Mouse (Mus musculus) forebrain, embryonic 11.5 days (tissue): ENCODE measurements at regions not wholly inside any gene's neighbourhood (a gene's known extent, or its start where the extent isn't known, plus 50 kb on each side); places are given as distances from the start of the nearest gene placed in this dataset.

Source experiments
- ATAC-seq: fragments of 200-750 bp; cut with Nextera tagmentation; replicated peaks from 2 replicates; pipeline ENCODE4 v1.8.0; 2017; ENCODE audit warnings: moderate TSS enrichment; ENCODE audit not compliant: low FRiP score
- DNase-seq: peaks from one replicate; pipeline ENCODE4 v3.0.0-alpha.2; 2017; ENCODE audit warnings: low spot score
- H3K27ac ChIP-seq: fragments of 300-500 bp; sonication (generic); 2 replicates; pipeline ENCODE4 v1.5.1; 2014; ENCODE audit warnings: low read depth, low read length
- H3K27me3 ChIP-seq: fragments of 300-500 bp; sonication (generic); 2 replicates; pipeline ENCODE4 v1.6.1; 2014; ENCODE audit warnings: mild to moderate bottlenecking, low read length, mixed read lengths; ENCODE audit not compliant: control insufficient read depth, insufficient read depth
- H3K36me3 ChIP-seq: fragments of 300-500 bp; sonication (generic); 2 replicates; pipeline ENCODE4 v1.6.1; 2014; ENCODE audit warnings: mild to moderate bottlenecking, low read length, moderate library complexity, mixed read lengths; ENCODE audit not compliant: control insufficient read depth, insufficient read depth
- H3K4me1 ChIP-seq: fragments of 300-500 bp; sonication (generic); replicated peaks from 2 replicates; pipeline ENCODE4 v1.6.1; 2014; ENCODE audit warnings: low read length, mixed read lengths; ENCODE audit not compliant: control insufficient read depth, insufficient read depth
- H3K4me2 ChIP-seq: fragments of 300-500 bp; sonication (generic); 2 replicates; pipeline ENCODE4 v1.6.1; 2014; ENCODE audit warnings: low read depth, mild to moderate bottlenecking, low read length, moderate library complexity, mixed read lengths; ENCODE audit not compliant: severe bottlenecking
- H3K4me3 ChIP-seq: fragments of 300-500 bp; sonication (generic); 2 replicates; pipeline ENCODE4 v1.5.1; 2014; ENCODE audit warnings: low read depth, low read length
- H3K9ac ChIP-seq: fragments of 300-500 bp; sonication (generic); 2 replicates; pipeline ENCODE4 v1.6.1; 2014; ENCODE audit warnings: low read length
- H3K9me3 ChIP-seq: fragments of 300-500 bp; sonication (generic); 2 replicates; pipeline ENCODE4 v1.6.1; 2016; ENCODE audit warnings: low read length, mixed read lengths; ENCODE audit not compliant: control insufficient read depth
- WGBS: fragments of 180-500 bp; shearing (Covaris S2); extraction: QIAGEN DNeasy Blood & Tissue Kit; methylation state at CpG from one replicate; pipeline ENCODE4 v1.1.7; 2014; 5-methylcytosine and 5-hydroxymethylcytosine counted together

DNA sequence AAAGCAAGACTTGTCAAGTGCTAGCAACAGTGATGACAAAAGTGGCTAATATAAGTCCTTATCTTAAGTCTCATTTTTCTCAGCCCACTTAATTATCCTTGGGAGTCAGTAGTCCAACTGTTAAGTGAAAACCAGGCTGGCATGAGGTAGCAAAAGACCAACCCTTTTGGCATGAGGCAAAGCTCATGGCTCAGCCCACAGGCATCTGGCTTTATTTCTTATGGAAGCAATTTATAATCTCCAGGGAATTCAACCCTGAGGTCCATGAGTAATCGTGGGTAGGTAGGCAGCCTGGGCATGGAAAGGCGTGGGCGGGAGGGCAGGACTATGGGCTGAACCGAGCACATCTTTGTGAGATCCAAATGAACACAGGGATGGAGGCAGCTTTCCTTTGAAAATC is 950.4 kb downstream of the Ttll7 start:
- H3K36me3 ChIP-seq: no peaks in the 10 kb centered on the region
- H3K4me3 ChIP-seq: no peak overlapping the region
- ATAC-seq: no peak
- no peak overlapping the region for H3K4me2 ChIP-seq
- H3K9ac ChIP-seq: no peak overlapping the region
- no peaks in the 10 kb centered on the region for H3K4me1 ChIP-seq
- no peaks in the 10 kb centered on the region for H3K9me3 ChIP-seq
- WGBS: 76% methylated on average over 4 of the region's 4 CpGs
- no peak overlapping the region for H3K27ac ChIP-seq
- no peak for DNase-seq
- H3K27me3 ChIP-seq: no peaks in the 10 kb centered on the region

DNA sequence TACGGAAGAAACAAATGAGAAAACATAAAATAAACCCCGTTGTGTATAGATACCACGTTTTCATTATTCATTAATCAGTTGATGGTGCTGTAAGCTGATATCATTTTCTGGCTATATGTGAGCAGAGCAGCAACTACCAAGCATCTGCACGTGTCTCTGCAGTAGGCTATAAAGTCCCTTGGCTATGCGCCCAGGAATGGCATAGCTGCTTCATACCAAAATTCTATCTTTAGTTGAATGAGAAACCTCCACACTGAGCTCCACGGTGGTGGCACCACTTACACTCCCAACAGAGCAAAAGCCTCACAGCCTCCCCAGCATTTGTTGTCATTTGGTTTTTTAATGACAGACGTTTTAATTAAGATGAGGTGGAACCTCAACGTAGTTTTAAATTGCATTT is 944.4 kb downstream of the Ttll7 start:
- Histone ChIP-seq H3K4me2 (no peak overlapping the region), H3K36me3 (no peaks in the 10 kb centered on the region), H3K4me3 (no peak overlapping the region), H3K27ac (no peak overlapping the region), H3K27me3 (no peaks in the 10 kb centered on the region), H3K4me1 (no peaks in the 10 kb centered on the region), H3K9me3 (no peaks in the 10 kb centered on the region), H3K9ac (no peak overlapping the region)
- WGBS: 89% methylated on average over 8 of the region's 8 CpGs
- ATAC-seq (no peak), DNase-seq (no peak)

DNA sequence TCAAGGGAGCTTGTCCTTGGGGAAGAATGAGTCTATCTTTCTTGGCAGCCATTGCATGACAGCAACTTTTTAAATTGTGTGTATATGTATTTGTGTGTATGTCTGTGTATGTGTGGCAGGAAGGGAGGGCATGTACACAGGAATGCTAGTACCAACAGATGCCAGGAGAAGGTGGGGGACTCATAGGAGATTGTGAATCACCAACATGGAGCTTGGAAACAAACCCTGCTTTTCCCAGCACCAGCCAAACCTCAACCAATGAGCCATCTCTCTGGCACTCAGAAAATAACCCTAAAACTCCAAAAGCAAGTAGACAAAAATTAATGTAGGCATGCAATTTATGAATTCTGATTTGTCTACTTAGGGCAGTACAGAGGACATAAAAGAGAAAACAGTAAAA is 942.9 kb downstream of the Ttll7 start:
- H3K9ac ChIP-seq: no peak overlapping the region
- no peak overlapping the region for H3K4me2 ChIP-seq
- no peak for DNase-seq
- no peak overlapping the region for H3K4me3 ChIP-seq
- H3K9me3 ChIP-seq: no peaks in the 10 kb centered on the region
- H3K27me3 ChIP-seq: no peaks in the 10 kb centered on the region
- no peaks in the 10 kb centered on the region for H3K4me1 ChIP-seq
- ATAC-seq: no peak
- H3K27ac ChIP-seq: no peak overlapping the region
- H3K36me3 ChIP-seq: no peaks in the 10 kb centered on the region

DNA sequence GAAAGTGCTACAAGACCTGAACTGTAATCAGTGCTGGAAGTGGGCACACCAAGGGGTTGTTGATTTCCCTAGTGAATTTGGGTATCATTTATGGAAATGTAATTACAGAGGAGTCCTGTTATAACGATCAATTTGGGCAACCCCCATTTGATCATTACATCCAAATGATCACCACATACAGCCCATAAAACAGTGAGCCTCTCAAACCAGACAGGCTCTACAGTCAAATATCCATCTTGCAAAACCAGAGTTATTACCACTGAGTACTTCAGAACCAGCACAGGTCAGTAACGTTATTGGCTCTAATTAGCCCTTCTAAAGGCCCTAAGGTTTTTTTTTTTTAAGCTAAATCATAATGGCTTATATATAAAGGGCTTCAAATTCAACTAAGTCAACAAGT is 934.4 kb downstream of the Ttll7 start:
- no peaks in the 10 kb centered on the region for H3K4me1 ChIP-seq
- H3K27ac ChIP-seq: no peak overlapping the region
- ATAC-seq: no peak
- WGBS: 71% methylated on average over 2 of the region's 2 CpGs
- DNase-seq: no peak
- H3K36me3 ChIP-seq: no peaks in the 10 kb centered on the region
- no peak overlapping the region for H3K9ac ChIP-seq
- no peaks in the 10 kb centered on the region for H3K27me3 ChIP-seq
- H3K9me3 ChIP-seq: no peaks in the 10 kb centered on the region
- no peak overlapping the region for H3K4me3 ChIP-seq
- no peak overlapping the region for H3K4me2 ChIP-seq

DNA sequence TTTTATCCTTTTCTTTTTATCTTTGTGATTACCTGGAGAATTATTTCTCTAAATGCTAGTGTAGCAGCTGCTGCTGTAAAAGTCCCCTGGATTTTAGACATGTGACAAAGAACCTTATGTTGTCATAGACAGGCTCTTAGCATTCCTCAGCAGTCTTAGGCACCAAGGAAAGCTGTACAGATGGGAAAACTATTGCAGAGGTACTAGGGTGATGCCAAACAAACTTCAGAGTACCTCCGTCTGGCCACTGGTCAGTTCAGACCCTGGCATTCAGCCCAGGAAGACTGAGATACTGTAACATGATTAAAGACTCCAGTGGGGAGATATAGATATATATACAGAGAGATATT is 898.6 kb downstream of the Ttll7 start:
- Histone ChIP-seq H3K4me3 (no peak overlapping the region), H3K36me3 (no peaks in the 10 kb centered on the region), H3K9ac (no peak overlapping the region), H3K27ac (no peak overlapping the region), H3K4me1 (no peaks in the 10 kb centered on the region), H3K27me3 (no peaks in the 10 kb centered on the region), H3K4me2 (no peak overlapping the region; the same call in 1 of the 2 replicates), H3K9me3 (no peaks in the 10 kb centered on the region)
- no peak for DNase-seq
- 62% methylated on average over 1 of the region's 1 CpGs for WGBS
- 0 out of 2 replicates have a peak, but pooled peaks have one; percentile 18 for ATAC-seq

DNA sequence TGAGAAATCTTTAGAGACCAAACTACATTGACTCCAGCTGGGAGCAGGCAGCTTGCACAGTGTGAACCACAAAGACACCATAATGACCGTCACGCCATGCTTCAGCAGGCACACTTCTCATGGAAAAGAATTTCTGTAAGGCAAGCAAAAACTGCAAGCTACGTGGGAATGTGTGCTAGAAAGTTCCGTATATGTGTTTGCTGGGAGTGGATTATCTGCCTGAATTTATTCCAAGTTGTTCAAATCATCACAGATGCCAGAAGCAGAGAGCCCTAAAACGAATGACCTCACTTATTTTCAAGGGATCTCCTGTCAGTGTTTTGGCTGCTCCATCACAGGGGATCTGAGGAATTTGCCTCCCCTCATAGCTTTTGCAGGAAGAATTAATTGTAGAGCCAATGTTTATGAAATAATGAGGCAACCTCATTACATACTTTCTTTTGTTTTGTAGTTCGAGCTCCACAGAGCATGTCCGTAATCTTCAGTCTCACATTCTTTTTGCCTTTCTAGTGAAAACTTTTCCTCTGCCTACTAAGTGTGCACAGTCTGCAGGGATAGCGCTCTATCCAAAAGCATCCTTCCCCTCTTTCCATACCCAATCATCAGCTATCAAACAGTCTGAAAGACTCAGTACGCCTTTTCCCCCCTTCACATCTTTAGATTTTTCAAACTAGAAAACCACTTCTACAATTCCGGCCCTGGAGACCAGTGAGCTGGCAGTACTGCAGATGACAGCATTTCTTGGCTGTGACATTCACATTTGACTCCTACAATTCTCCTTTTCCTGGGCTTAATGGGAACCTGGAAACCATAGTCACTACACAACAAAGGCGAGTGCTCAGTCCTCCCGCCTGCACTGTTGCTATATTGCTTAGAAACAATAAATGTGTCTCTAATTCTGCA is 898.0 kb downstream of the Ttll7 start:
- DNase-seq (peak; percentile 53), ATAC-seq (peak; percentile 70)
- 32% methylated on average over 12 of the region's 12 CpGs for WGBS
- Histone ChIP-seq H3K9ac (no peak overlapping the region), H3K9me3 (no peaks in the 10 kb centered on the region), H3K36me3 (no peaks in the 10 kb centered on the region), H3K27me3 (no peaks in the 10 kb centered on the region), H3K4me2 (peak overlapping the region; percentile 27; the same call in 1 of the 2 replicates), H3K4me3 (no peak overlapping the region), H3K4me1 (no peaks in the 10 kb centered on the region), H3K27ac (peak overlapping the region; percentile 15; the same call in 1 of the 2 replicates)

DNA sequence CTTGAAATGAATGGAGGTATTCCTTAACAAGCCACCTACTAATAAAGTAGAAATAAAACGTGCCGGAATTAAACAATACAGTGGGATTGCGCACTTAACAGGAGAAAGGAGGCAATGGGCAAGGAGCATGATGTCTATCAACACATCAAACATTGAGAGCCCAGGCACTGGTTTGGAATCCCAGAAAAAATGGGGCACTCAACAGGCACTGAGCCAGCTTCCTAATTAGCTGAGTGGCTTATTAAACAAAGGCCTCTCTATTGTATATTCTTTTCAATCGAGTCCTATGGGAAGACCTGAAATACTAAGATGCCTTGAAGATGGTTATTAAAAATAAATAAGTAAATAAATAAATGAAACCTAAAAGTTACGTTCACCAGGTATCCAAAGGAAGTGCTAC is 897.3 kb downstream of the Ttll7 start:
- peak; percentile 63 for ATAC-seq
- WGBS: 44% methylated on average over 5 of the region's 5 CpGs
- no peak overlapping the region for H3K27ac ChIP-seq

DNA sequence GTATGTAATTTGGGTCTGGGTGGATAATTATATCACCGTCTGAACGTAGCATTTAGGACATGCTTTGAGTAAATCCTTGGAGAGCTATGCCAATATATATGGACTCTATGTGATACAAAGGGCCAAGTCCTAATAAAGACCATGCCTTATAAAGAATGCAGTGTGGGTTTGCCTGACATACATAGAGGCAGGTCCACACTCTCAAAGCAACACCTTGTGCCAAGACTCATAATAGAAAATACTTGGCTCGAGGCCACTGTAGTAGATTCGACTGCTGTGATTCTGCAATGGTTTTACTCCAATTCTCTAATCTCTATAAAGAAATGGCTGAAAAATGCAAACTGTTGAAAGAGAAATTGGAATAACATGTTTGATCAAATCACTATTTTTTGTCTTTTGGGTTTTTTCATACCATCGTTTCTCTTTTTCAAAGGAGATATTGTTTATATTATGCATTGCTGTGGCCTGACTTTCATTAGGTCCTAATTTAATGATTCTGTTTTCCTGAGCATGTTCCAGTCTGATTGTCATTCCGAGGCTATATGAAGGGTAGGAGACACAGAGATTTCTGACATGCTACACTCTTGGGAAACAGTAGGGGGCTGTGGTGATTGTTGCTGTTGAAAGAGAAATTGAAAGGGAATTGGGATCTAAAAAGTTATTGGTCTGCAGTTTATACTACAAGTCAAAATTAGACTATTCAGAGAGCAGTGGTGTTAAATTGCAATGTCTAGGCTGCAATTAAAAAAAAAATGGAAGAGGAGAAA is 884.7 kb downstream of the Ttll7 start:
- no peak overlapping the region for H3K27ac ChIP-seq
- H3K9me3 ChIP-seq: no peaks in the 10 kb centered on the region
- H3K9ac ChIP-seq: no peak overlapping the region
- WGBS: 80% methylated on average over 6 of the region's 6 CpGs
- no peaks in the 10 kb centered on the region for H3K36me3 ChIP-seq
- H3K27me3 ChIP-seq: no peaks in the 10 kb centered on the region
- no peaks in the 10 kb centered on the region for H3K4me1 ChIP-seq
- DNase-seq (no peak), ATAC-seq (no peak)
- H3K4me3 ChIP-seq: no peak overlapping the region
- H3K4me2 ChIP-seq: no peak overlapping the region

More for the DNA sequence above, 897.3 kb downstream of the Ttll7 start:
- H3K36me3 ChIP-seq: no peaks in the 10 kb centered on the region
- H3K9me3 ChIP-seq: no peaks in the 10 kb centered on the region
- H3K4me1 ChIP-seq: no peaks in the 10 kb centered on the region
- no peak for DNase-seq
- no peak overlapping the region for H3K4me3 ChIP-seq
- H3K27me3 ChIP-seq: no peaks in the 10 kb centered on the region
- H3K9ac ChIP-seq: no peak overlapping the region
- H3K4me2 ChIP-seq: no peak overlapping the region
